Mouse (Mus musculus): Measurements from ENCODE around the gene Gm1043.

- peak; percentile 60; the same call in 1 of the 2 replicates for TF ChIP-seq CTCF (IDR thresholded peaks at IDR 0.05; ENCODE audit: control insufficient read depth, insufficient read depth, insufficient replicate concordance, low read depth, low read length)
- no peak for TF ChIP-seq POLR2A (IDR thresholded peaks at IDR 0.05; ENCODE audit: control insufficient read depth, low read depth, low read length)
These were observed 95.5 kb downstream of the Gm1043 start for GRCm38 (mm10) chr5:37180624-37181023.

Measured in testis, adult 2 months (tissue).